Mouse (Mus musculus) limb, embryonic 10.5 days (tissue): ENCODE data around the gene 1810046K07Rik. TPM values are rescaled to one million over a fixed set of nuclear protein-coding genes. Genes with fewer than 3 reads are reported as not detected.

ENCODE experiments used
- DNase-seq: peaks from one replicate; pipeline ENCODE4 v3.0.0-alpha.2; 2017; ENCODE audit warnings: low spot score
- H3K27ac ChIP-seq: fragments of 300-500 bp; sonication (generic); 2 replicates; pipeline ENCODE4 v1.5.1; 2016; ENCODE audit warnings: mild to moderate bottlenecking
- H3K27me3 ChIP-seq: fragments of 300-500 bp; sonication (generic); 2 replicates; pipeline ENCODE4 v1.6.1; 2016; ENCODE audit warnings: low read depth, mild to moderate bottlenecking; ENCODE audit not compliant: poor library complexity, severe bottlenecking
- H3K36me3 ChIP-seq: fragments of 300-500 bp; sonication (generic); 2 replicates; pipeline ENCODE4 v1.6.1; 2016; ENCODE audit warnings: mild to moderate bottlenecking, moderate library complexity
- H3K4me1 ChIP-seq: fragments of 300-500 bp; sonication (generic); 2 replicates; pipeline ENCODE4 v1.6.1; 2016
- H3K4me3 ChIP-seq: fragments of 300-500 bp; sonication (generic); 2 replicates; pipeline ENCODE4 v1.5.1; 2016; ENCODE audit warnings: mild to moderate bottlenecking, moderate library complexity
- H3K9me3 ChIP-seq: fragments of 300-500 bp; sonication (generic); replicated peaks from 2 replicates; pipeline ENCODE4 v1.6.1; 2016; ENCODE audit warnings: mild to moderate bottlenecking
- WGBS: fragments of 180-500 bp; shearing (Covaris S2); methylation state at CpG from one replicate; pipeline ENCODE4 v1.1.7; 2016; 5-methylcytosine and 5-hydroxymethylcytosine counted together
- polyA plus RNA-seq: library from polyadenylated mRNA; unstranded; fragments of >200 nt; fragmentation: Nextera tagmentation; extraction: Ambion mirVana; gene quantifications from 2 replicates; pipeline ENCODE4 v1.2.1, GENCODE M21; 2016

Gene 1810046K07Rik
- polyA plus RNA-seq, 1 experiment from 2014 or later = not detected

DNA sequence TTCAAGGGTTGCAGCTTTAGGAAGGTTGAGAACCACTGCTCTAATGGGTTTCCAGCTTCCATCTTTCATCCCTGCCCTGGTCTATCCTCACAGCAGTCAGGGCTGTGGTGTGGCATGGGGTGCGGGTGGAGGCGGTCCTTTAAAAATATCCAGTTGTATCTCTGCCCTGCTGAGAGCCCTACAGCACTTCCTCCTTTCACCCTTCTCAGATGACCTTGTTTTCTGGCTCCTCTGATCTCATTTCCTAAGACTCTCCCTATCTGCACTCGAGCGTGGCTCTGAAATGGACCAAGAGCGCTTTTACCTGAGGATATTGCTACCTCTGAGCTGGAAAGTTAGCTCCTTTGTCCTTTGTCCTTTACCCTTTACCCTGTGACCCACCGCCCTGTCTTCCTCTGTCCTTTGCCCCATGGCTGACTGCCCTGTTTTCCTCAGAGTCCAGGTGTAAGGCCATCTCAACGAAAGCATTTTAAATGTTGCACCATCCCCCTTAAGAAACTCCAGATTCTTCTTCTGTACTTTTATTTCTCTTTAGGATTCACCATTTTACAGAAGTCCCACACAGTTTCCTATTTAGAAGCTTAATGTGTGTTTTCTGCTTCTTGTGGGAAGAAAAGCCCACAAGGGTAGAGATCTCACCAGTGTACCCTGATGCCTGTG is 4.2 kb downstream of the 1810046K07Rik start:
- no peaks in the 10 kb centered on the region for H3K9me3 ChIP-seq
- no peaks in the 10 kb centered on the region for H3K27me3 ChIP-seq
- no peak overlapping the region for H3K27ac ChIP-seq
- no peaks in the 10 kb centered on the region for H3K4me1 ChIP-seq
- H3K4me3 ChIP-seq = no peak overlapping the region
- no peaks in the 10 kb centered on the region for H3K36me3 ChIP-seq
- 87% methylated on average over 7 of the region's 7 CpGs for WGBS
- no peak for DNase-seq

DNA sequence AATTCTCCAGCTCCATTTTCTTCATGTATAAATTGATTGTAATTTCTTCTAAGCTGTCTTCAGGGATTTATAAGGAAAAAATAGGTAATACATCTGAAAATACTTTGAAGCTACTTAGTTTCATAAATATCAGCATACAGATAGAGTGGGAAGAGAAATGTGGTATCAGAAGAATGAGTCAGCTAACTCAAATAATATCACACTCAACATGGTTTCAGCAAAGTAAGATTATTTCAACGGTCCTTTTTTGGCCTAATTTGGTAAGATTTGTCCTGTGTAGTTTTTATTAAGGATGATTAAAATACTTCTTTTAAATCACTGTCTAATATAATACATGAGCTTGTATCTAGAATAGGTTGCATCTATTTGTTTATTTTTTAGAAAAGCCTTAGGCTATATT is 8.6 kb downstream of the 1810046K07Rik start:
- Histone ChIP-seq H3K36me3 (no peaks in the 10 kb centered on the region), H3K9me3 (no peaks in the 10 kb centered on the region), H3K27ac (no peak overlapping the region), H3K4me3 (no peak overlapping the region), H3K4me1 (no peaks in the 10 kb centered on the region), H3K27me3 (no peaks in the 10 kb centered on the region)
- no peak for DNase-seq
- WGBS = 80% methylated on average over 1 of the region's 1 CpGs

DNA sequence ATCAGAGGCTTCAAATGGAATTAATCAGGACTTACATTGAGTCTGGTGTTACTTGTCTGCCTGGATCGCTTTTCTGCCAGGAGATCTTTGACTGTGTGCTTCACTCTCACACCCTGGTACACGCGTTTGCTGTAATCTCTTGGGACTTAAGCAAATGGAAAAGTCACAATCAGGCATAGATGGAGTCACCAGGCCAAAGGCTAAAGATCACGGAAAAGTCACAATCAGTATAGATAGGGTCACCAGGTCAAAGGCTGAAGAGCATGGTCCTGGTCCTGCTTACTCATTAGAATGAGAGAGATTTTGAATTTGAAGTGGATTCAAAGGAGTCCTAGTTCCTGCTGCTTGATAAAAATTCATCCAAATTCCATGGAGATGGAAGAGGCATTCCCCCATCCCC is 10.5 kb downstream of the 1810046K07Rik start:
- Histone ChIP-seq H3K4me1 (no peaks in the 10 kb centered on the region), H3K4me3 (no peak overlapping the region), H3K27me3 (no peaks in the 10 kb centered on the region), H3K36me3 (no peaks in the 10 kb centered on the region), H3K9me3 (no peaks in the 10 kb centered on the region), H3K27ac (no peak overlapping the region)
- 87% methylated on average over 4 of the region's 4 CpGs for WGBS
- no peak for DNase-seq

DNA sequence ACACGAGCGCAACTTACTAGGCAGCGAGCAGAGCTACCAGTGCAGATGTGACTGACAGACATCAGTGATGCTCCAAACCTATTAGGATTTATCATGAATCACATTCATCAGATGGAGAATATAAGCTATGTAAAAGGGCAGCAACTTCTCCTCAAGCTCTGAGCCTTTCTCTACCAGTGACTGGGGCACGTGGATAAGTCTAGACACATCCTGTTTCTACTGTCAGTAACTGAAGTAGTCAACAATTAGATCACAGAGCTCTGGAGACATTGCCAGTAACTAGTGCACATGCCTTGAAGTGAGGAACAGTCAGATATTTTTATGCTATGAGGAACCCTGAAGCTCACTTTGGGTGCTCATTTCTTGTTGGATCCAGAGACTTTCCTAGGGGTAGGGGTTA is 11.4 kb downstream of the 1810046K07Rik start:
- Histone ChIP-seq H3K4me1 (no peaks in the 10 kb centered on the region), H3K9me3 (no peaks in the 10 kb centered on the region), H3K27ac (no peak overlapping the region), H3K27me3 (no peaks in the 10 kb centered on the region), H3K36me3 (no peaks in the 10 kb centered on the region), H3K4me3 (no peak overlapping the region)
- WGBS = 94% methylated on average over 4 of the region's 4 CpGs
- no peak for DNase-seq

DNA sequence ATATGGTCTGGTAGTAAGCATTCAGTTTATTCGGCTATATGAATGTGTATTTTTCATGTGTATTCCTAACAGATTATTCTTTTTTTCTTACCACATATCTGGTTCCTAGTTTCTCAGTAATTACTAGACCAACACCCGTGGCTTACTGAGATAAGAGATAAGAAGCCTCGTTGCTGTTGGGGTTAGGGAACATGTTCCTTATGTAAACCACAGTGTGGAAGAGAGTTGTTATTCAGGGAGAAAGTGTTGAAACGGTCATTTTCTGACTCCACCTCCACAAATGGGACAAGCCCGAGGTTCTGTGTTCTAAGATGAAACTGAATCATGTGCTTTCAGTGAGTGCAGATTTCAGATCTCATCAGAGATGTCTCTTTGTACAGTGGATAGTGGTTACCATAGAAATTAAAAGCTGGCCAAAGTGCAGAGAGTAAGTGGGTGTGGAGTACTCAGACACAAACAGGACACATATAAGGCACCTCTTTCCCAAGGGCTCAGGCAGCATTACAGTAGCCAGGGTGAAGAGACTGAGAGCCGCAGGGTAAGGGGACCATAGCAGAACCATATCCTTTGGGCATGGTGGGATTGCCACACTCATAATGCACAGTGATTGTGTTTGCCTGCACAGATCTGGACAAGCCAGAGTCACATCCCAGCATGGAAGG is 13.2 kb downstream of the 1810046K07Rik start:
- H3K9me3 ChIP-seq = no peaks in the 10 kb centered on the region
- no peaks in the 10 kb centered on the region for H3K27me3 ChIP-seq
- H3K27ac ChIP-seq = no peak overlapping the region
- no peaks in the 10 kb centered on the region for H3K36me3 ChIP-seq
- no peak for DNase-seq
- no peak overlapping the region for H3K4me3 ChIP-seq
- no peaks in the 10 kb centered on the region for H3K4me1 ChIP-seq
- WGBS = 82% methylated on average over 6 of the region's 6 CpGs

DNA sequence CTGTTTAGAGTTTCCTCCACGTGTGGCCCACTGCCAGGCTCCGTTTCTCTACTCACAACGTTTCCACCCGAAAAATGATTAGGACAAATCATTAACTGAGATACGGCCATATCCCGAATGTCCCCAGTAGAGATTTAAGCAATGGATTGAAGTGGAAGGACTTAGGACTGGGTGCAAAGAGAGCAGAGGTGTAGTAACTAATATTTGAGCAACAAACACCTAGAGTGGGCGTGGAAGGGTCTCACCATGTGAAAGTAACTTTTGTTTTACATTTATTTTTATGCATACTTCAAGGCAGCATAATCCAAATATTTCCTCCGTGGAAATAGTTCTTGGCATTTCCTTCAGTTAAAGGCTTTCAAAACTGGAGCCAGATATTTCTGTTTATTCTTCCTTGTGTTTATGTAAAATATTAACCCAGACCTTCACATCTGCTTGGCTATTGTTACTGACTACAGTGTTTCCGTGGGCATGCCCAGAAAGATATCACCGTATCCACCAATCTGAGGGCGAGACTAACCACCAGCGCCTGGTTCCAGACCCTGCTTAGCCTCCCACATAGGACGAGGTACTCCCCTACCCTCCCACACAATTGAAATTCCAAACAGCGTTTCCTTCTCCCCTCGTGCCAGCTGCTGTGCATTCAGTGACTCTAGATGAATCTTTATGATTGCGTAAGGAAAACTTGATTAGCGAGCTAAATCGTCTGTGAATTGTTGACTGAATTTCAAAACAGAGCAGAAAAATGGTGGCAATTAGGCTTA is 16.0 kb downstream of the 1810046K07Rik start:
- H3K4me1 ChIP-seq = no peaks in the 10 kb centered on the region
- WGBS = 85% methylated on average over 18 of the region's 18 CpGs
- H3K27ac ChIP-seq = no peak overlapping the region
- no peak for DNase-seq
- no peaks in the 10 kb centered on the region for H3K36me3 ChIP-seq
- no peak overlapping the region for H3K4me3 ChIP-seq
- no peaks in the 10 kb centered on the region for H3K27me3 ChIP-seq
- H3K9me3 ChIP-seq = no peaks in the 10 kb centered on the region

DNA sequence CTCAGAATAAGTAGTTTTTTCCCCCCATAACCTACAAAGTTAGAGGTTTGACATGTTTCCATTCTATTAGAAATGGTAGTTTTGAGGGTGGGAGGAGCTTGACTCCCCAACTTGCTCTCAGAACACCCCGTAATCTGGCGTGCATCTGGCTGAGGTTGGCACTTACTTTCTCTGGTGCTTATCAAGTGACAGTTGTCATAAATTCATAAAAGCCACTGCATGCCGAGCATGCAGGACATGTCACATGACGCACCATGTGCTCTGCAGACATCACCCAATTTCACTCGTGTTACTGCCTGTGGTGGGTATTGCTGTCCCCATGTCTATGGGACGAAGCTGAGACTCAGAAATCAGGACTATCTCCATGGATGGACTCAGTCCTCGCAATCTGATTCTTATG is 18.2 kb downstream of the 1810046K07Rik start:
- no peak for DNase-seq
- Histone ChIP-seq H3K4me3 (no peak overlapping the region), H3K27me3 (no peaks in the 10 kb centered on the region), H3K27ac (no peak overlapping the region), H3K9me3 (no peaks in the 10 kb centered on the region), H3K4me1 (no peaks in the 10 kb centered on the region), H3K36me3 (no peaks in the 10 kb centered on the region)
- 83% methylated on average over 7 of the region's 7 CpGs for WGBS

DNA sequence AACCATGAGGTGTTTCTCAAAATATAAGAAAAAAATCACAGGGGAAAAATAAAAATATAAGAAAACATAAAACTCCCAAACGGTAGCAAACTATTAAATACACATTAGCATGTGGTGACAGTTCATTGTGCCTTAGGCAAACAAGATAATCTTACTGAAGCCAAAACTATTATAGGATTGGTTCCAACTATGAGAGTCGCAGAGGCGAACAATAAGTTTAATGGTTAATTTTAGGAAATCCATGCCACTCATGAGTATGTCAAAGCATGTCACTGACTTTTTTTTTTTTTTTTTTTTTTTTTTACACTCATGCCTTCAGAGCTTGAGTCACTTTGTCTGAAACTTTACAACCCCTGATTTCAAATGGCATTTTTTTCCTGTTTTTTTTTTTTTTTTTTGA is 22.4 kb downstream of the 1810046K07Rik start:
- Histone ChIP-seq H3K27me3 (no peaks in the 10 kb centered on the region), H3K4me1 (no peaks in the 10 kb centered on the region), H3K4me3 (no peak overlapping the region), H3K27ac (no peak overlapping the region), H3K9me3 (no peaks in the 10 kb centered on the region), H3K36me3 (no peaks in the 10 kb centered on the region)
- no peak for DNase-seq
- WGBS = 90% methylated on average over 3 of the region's 3 CpGs

DNA sequence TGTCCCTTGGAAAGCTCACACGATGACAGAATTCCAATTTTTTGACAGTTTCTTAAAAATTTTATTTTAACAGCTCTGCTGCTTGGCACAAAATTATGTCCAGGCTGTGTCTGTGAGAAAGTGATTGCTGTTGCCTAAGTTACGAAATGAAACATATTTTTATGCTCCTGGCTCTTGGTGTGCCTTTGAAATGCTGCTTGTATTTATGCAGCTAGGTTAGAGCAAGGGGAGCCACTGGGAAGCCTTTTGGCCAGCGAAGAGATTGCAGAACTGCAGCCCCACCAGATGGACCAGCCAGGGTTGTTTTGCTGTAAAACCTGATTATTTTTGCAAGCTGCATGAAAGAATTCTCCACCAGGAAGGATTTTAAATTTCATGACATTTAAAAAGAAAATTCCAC is 23.6 kb downstream of the 1810046K07Rik start:
- H3K9me3 ChIP-seq = no peaks in the 10 kb centered on the region
- DNase-seq = no peak
- WGBS = 83% methylated on average over 3 of the region's 3 CpGs
- H3K4me3 ChIP-seq = no peak overlapping the region
- no peaks in the 10 kb centered on the region for H3K4me1 ChIP-seq
- no peaks in the 10 kb centered on the region for H3K36me3 ChIP-seq
- no peaks in the 10 kb centered on the region for H3K27me3 ChIP-seq
- no peak overlapping the region for H3K27ac ChIP-seq

DNA sequence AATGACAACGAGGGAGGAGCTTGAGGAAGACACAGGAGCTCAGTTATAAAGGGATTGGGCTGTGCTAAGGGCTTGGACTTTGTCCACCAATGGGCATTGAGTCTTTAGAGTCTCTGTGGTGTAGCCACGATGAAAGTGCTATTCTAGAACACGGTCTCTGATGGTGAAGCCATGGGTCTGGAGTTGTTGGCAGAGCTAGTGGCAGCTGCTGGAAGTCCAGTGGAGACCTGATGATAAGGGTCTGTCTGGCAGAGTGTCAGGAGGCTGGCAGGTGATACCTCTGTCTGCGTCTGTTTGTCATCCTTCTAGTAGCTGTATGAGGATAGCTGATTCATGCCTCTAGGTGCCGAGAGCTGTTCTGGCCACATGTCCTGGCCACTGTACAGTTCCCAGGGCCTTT is 24.7 kb downstream of the 1810046K07Rik start:
- WGBS = 85% methylated on average over 5 of the region's 5 CpGs
- DNase-seq = no peak
- Histone ChIP-seq H3K27me3 (no peaks in the 10 kb centered on the region), H3K27ac (no peak overlapping the region), H3K9me3 (no peaks in the 10 kb centered on the region), H3K4me1 (no peaks in the 10 kb centered on the region), H3K36me3 (no peaks in the 10 kb centered on the region), H3K4me3 (no peak overlapping the region)

DNA sequence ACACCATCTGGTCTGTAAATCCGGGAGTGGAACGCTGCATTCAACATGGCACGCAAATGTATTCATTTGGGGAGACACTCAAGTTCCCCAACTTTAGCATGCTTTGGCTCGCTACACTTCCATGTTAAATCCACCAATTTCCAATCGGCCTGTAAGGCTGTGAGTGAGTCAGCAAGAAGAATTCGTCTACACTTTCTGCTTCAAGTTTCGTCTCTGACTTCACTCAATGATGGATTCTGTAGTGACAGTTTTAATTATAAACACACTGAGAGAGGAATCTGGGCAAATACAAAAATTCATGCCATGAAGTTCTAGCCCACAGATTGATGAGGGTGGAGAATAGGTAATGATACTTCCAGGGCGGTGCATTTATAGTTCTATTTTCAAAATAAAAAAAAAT is 35.2 kb downstream of the 1810046K07Rik start:
- Histone ChIP-seq H3K27me3 (no peaks in the 10 kb centered on the region), H3K36me3 (no peaks in the 10 kb centered on the region), H3K4me1 (no peaks in the 10 kb centered on the region; the same call in 1 of the 2 replicates), H3K4me3 (no peak overlapping the region), H3K9me3 (no peaks in the 10 kb centered on the region), H3K27ac (no peak overlapping the region)
- 76% methylated on average over 8 of the region's 8 CpGs for WGBS
- DNase-seq = no peak

DNA sequence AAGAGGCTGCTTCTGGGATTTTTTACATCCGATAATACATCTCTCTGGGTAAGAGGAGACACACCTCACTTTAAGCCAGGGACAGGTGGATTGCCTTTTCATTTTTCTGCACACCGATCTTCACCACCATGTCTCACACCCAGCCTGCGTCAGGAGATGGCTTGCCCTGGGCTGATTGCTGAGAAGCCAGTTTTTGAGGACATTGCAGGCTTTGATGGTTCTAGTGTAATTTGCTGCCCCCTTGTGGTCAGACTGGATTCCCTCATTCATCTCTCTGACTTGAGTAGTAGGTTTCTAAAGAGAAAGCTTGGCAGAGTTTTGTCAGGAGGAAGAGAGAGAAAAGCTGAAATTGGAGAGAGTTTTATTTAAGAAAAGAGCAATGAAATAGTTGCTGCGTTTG is 36.0 kb downstream of the 1810046K07Rik start:
- Histone ChIP-seq H3K4me3 (no peak overlapping the region), H3K27ac (no peak overlapping the region)

DNA sequence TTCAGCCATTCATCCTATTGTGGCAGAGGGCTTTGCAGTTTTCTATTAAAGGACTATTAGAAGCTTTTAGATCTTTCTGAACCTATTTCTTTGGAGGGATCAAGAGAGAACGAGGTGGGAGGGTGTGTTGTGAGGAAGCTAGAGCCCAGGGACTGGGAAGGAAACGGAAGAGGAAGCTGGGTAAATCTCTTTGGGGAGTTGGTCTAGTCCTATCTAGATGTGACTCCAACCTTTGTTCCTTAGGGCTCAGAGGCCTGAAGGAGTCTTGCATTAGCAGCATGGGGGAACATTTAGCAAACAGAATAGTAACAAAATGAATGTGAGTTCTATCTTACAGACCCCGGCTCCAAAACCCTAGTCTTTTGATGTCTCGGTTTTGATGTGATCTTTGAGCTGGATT is 37.7 kb downstream of the 1810046K07Rik start:
- DNase-seq = no peak
- Histone ChIP-seq H3K4me1 (no peaks in the 10 kb centered on the region), H3K27ac (no peak overlapping the region), H3K36me3 (no peaks in the 10 kb centered on the region), H3K9me3 (no peaks in the 10 kb centered on the region), H3K27me3 (no peaks in the 10 kb centered on the region), H3K4me3 (no peak overlapping the region)
- WGBS = 76% methylated on average over 4 of the region's 4 CpGs

More for the DNA sequence above, 36.0 kb downstream of the 1810046K07Rik start:
- Histone ChIP-seq H3K4me1 (no peaks in the 10 kb centered on the region), H3K36me3 (no peaks in the 10 kb centered on the region), H3K9me3 (no peaks in the 10 kb centered on the region), H3K27me3 (no peaks in the 10 kb centered on the region)
- WGBS = 35% methylated on average over 4 of the region's 4 CpGs
- DNase-seq = peak; percentile 82
